Mouse (Mus musculus): ENCODE measurements around the gene Ms4a6c. TPM values are rescaled to one million over a fixed set of nuclear protein-coding genes. Genes with fewer than 3 reads are reported as not detected.
"Not testable (repeated sequence)": the region's sequence is repeated elsewhere in the genome, so short reads cannot be mapped to it uniquely, and the experiment has no call there.

Ms4a6c gene
- total RNA-seq (2014; fragmentation: Nextera tagmentation) = 271 and 272 TPM in 2 replicates
- total RNA-seq (2017) = 201 and 211 TPM in 2 replicates

- ATAC-seq (replicated peaks; ENCODE audit: poor library complexity, severe bottlenecking) = peak; percentile 77
Measured at GRCm38 (mm10) chr19:11469215-11469614, at the start of gene Ms4a6c. Ms4a6c (plus strand) TSS chr19:11469366.

DNA sequence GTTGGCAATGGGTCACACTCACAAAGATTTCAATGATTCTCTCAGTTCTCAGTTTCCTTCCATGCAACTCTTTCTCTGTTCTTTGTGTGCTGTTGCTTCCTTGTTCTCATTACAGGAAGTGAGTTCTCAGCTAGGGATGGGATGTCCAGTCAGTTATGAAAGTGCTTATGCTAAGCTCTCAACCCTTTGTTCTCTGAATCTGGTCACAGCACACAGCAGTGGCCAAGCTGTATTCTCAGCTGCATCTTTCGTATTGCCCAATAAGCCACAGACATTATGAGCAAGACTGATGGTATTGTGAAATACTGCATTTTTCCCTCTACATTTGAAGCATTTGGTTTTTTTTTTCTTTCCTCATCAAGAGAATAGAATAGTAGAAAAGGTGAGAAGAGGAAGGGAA lies 38.0 kb upstream of the Ms4a6c start:
- peak; percentile 100 for ATAC-seq (replicated peaks; ENCODE audit: poor library complexity, severe bottlenecking)

- no peak for ATAC-seq (replicated peaks; ENCODE audit: poor library complexity, severe bottlenecking)
Measured at GRCm38 (mm10) chr19:11435058-11435834, 33.9 kb upstream of the Ms4a6c start.

GRCm38 (mm10) chr19:11443338-11443737 lies 25.8 kb upstream of the Ms4a6c start, which contains the start of gene Ms4a4b:
Ms4a4b (plus strand) TSS chr19:11443553.
- ATAC-seq (replicated peaks; ENCODE audit: poor library complexity, severe bottlenecking) = no peak

DNA sequence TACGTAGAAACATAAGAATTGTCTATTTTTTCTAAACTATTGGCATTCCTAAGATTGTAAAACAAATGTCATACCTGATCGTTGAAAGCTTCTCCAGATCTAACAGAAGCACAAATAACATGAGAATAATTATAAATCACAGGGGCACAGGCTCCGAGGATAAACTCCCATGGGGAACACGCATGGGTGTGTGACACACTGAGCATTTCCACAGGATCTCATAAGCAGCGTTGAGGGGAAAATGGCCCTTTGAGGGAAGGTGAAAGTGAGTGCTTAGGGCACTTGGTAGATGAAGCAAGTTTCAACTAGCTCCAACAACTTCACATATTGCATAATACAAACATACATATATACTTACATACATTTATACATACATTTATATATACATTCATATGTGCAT lies 25.2 kb upstream of the Ms4a6c start:
- ATAC-seq (replicated peaks; ENCODE audit: poor library complexity, severe bottlenecking) = no peak

DNA sequence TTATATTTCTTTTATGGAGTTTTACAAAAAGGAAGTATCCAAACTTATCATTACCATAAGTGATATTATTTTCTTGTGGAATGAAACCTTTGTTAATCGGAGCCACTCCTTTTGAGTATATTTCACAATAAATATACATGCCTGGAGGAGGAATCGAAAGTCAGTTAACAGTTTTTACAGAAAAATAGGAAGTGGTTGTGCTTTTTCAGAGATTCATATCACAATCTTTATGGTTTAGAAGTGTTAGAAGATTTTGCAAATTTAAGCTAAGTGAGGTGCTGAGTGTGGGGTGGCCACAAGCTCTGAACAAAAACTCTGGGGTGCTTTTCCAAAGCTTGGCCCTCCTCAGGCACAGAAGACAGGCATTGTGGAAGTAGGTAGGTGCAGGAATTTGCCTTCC lies 21.9 kb upstream of the Ms4a6c start:
- peak; percentile 81 for ATAC-seq (replicated peaks; ENCODE audit: poor library complexity, severe bottlenecking)

DNA sequence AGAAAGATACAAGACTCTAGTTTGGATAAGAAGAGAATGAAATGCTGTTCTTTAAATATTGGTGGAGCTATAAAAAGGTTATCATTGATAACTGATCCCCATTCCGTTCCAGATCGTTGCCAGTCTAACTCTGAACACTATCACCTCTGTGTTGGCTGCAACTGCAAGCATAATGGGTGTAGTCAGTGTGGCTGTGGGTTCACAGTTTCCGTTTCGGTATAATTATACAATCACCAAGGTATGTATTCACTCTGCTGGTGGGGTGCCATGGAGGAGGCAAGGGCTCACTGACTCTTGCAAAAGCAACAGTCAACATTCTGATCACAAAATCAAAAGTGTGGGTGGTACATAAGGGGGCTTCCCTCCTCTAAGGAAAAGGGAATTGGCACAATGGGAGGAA lies 10.1 kb upstream of the Ms4a6c start:
- not testable (repeated sequence) for ATAC-seq (replicated peaks; ENCODE audit: poor library complexity, severe bottlenecking)

- ATAC-seq (replicated peaks; ENCODE audit: poor library complexity, severe bottlenecking) = peak; percentile 95
Measured at GRCm38 (mm10) chr19:11464795-11465194, 4.4 kb upstream of the Ms4a6c start.

- ATAC-seq (replicated peaks; ENCODE audit: poor library complexity, severe bottlenecking) = no peak
Measured at GRCm38 (mm10) chr19:11466471-11466870, 2.7 kb upstream of the Ms4a6c start.

DNA sequence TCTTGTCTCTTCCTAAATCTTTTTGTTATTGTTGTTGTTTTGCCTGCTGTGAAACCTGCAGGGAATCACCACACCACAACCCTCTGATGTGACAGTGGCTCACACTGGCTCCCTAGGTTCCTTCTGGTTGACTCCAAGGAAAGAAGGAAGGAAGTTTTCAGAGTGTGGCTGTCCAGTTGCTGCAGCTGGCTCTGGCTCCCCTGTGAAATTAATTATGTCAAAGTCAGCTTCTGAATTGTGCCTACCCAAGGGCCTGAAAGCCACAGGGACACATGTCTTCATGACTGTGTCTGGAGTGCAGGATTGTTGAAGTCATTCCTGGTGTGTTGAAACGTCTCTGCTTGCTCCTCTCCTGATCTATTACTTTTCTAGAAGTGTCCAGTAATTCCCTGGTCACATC lies 805 bp upstream of the Ms4a6c start:
- ATAC-seq (replicated peaks; ENCODE audit: poor library complexity, severe bottlenecking) = peak; percentile 8; the same call in 1 of the 2 replicates

DNA sequence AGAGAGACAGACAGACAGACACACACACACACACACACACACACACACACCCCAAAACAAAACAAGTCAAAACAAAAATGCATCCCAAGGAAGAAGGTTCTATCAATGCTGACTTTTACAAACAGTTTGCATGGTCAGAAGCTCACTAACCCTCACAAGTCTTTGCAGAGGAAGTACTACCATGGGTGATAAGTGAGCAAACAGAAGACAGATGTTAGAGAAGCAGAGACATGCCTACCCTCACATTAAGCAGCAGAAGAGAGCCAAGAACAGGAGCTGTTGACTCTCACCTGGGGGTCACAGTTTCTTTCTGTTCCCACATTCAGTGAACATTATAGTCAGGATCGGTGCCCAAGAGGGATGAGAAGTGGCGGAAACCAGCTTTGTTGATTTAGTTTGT lies 10.5 kb downstream of the Ms4a6c start:
- ATAC-seq (replicated peaks; ENCODE audit: poor library complexity, severe bottlenecking) = no peak

DNA sequence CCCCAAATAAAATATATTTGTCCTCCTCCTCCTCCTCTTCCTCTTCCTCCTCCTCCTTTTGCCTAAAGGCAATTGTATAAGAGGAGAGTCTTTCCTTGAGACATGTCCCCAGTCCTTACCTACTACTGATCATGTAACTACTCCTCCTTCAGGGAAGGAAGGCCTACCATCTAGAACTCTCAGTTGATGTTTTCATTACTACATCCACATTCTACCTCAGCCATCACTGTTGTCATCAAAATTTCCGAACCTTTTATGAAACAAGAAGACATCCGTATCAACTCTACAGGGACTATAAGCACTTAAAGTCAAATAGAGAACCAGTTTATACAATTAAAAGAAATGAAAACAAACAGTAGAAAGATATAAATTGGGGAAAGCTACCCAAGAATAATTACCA lies 13.5 kb downstream of the Ms4a6c start:
- ATAC-seq (replicated peaks; ENCODE audit: poor library complexity, severe bottlenecking) = no peak

- no peak for ATAC-seq (replicated peaks; ENCODE audit: poor library complexity, severe bottlenecking)
Measured at GRCm38 (mm10) chr19:11483941-11484340, 14.8 kb downstream of the Ms4a6c start.

- no peak; the same call in 1 of the 2 replicates for ATAC-seq (replicated peaks; ENCODE audit: poor library complexity, severe bottlenecking)
Measured at GRCm38 (mm10) chr19:11484388-11484787, 15.2 kb downstream of the Ms4a6c start.

DNA sequence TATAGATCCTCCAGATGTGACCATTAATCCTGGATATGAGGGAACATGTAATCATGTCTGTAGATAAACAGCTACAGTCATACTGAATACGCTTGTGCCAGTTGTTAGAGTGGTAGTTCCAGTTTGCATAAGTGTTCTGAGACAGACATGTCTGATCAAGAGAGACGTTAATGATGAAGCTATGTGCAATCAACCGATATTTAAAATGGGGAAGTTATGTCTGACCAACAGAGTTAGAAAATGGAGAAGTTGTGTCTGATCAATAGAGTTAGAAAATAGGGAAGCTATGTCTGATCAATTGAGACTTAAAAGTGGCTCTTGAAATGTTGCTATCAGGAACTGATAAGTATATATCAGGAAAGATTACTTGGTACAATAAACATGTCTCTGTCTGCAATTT lies 16.1 kb downstream of the Ms4a6c start:
- peak; percentile 96 for ATAC-seq (replicated peaks; ENCODE audit: poor library complexity, severe bottlenecking)

- no peak for ATAC-seq (replicated peaks; ENCODE audit: poor library complexity, severe bottlenecking)
Measured at GRCm38 (mm10) chr19:11485746-11486145, 16.6 kb downstream of the Ms4a6c start, which contains the start of gene Gm8369. Gm8369 (plus strand) TSS chr19:11485938.

DNA sequence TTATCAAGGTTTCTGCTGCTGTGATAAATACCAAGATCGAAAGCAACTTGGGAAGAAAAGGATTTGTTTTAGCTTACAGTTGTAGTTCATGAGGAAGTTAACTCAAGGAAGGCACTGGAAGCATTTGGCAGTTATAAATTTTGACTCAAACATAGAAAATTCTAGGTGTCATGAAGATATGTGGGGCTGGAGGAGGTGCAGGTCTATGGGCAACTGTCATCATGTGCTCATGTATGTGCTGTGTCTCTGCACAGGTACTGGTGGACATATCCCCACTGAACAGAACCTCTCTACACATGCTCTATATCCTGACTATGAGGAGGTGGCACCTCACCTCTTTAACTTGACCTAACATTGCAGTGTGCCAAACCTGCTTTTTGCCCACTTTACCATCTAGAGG lies 17.4 kb downstream of the Ms4a6c start:
- ATAC-seq (replicated peaks; ENCODE audit: poor library complexity, severe bottlenecking) = no peak

GRCm38 (mm10) chr19:11491406-11492189 lies 22.4 kb downstream of the Ms4a6c start:
- ATAC-seq (replicated peaks; ENCODE audit: poor library complexity, severe bottlenecking) = no peak

GRCm38 (mm10) chr19:11492671-11493070 lies 23.5 kb downstream of the Ms4a6c start:
- no peak for ATAC-seq (replicated peaks; ENCODE audit: poor library complexity, severe bottlenecking)

- ATAC-seq (replicated peaks; ENCODE audit: poor library complexity, severe bottlenecking) = peak; percentile 53
Measured at GRCm38 (mm10) chr19:11494519-11494918, 25.4 kb downstream of the Ms4a6c start.

DNA sequence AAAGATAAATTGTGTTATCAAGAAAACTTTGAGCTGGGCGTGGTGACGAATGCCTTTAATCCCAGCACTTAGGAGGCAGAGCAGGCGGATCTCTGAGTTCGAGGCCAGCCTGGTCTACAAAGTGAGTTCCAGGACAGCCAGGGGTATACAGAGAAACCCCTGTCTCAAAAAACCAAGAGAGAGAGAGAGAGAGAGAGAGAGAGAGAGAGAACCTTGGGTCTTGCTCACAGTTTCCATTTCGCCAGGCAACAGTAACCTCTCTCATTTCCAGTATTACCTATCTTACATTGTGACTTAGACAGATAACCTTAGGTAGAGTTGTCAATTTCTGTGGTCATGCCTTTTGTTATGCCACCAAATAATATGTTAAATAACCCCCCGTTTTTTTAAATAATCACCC lies 27.2 kb downstream of the Ms4a6c start:
- no peak for ATAC-seq (replicated peaks; ENCODE audit: poor library complexity, severe bottlenecking)

Data from granulocyte monocyte progenitor cell, adult 5-6 weeks (primary cell).